Mouse (Mus musculus): ENCODE measurements at regions not wholly inside any gene's neighbourhood (a gene's known extent, or its start where the extent isn't known, plus 50 kb on each side); places are given as distances from the start of the nearest gene placed in this dataset.

GRCm38 (mm10) chr7:134620006-134620405 lies 50.4 kb upstream of the Dock1 start:
- Histone ChIP-seq H3K4me3 (replicated peaks; ENCODE audit: low read length) (no peak overlapping the region), H3K27ac (replicated peaks; ENCODE audit: low read depth, low read length) (no peak overlapping the region), H3K4me1 (ENCODE audit: control insufficient read depth, insufficient read depth, low read length) (no peaks in the 10 kb centered on the region), H3K9me3 (ENCODE audit: control insufficient read depth, low read length) (no peaks in the 10 kb centered on the region), H3K36me3 (ENCODE audit: control insufficient read depth, insufficient read depth, low read length) (no peaks in the 10 kb centered on the region), H3K27me3 (ENCODE audit: control insufficient read depth, insufficient read depth, low read length) (no peaks in the 10 kb centered on the region), H3K9ac (ENCODE audit: low read depth, low read length, severe bottlenecking) (no peak overlapping the region), H3K4me2 (replicated peaks; ENCODE audit: low read depth, low read length, severe bottlenecking) (no peak overlapping the region)
- DNase-seq (ENCODE audit: low spot score) (no peak), ATAC-seq (ENCODE audit: low FRiP score, low read depth) (no peak)
- WGBS = 75% methylated on average over 5 of the region's 5 CpGs
- no peak for TF ChIP-seq POLR2A (IDR thresholded peaks at IDR 0.05; ENCODE audit: borderline replicate concordance, extremely low read depth, insufficient read depth, insufficient read length)

Data from limb, embryonic 14.5 days (tissue).